Mouse (Mus musculus) G1E (cell line): ENCODE measurements at regions not wholly inside any gene's neighbourhood (a gene's known extent, or its start where the extent isn't known, plus 50 kb on each side); places are given as distances from the start of the nearest gene placed in this dataset.

Experiments
- ATAC-seq: 2 replicates; pipeline ENCODE4 v1.8.0; 2016; ENCODE audit warnings: mild to moderate bottlenecking; ENCODE audit not compliant: insufficient number of reproducible peaks, poor library complexity, low FRiP score, severe bottlenecking; ENCODE audit errors: extremely low read depth
- DNase-seq: peaks from one replicate; pipeline ENCODE4 v3.0.0; 2012; ENCODE audit warnings: low spot score
- H3K27me3 ChIP-seq: 2 replicates; pipeline ENCODE4 v1.6.1; 2012; ENCODE audit warnings: mild to moderate bottlenecking, low read length, inconsistent platforms; ENCODE audit not compliant: insufficient read depth
- H3K36me3 ChIP-seq: replicated peaks from 2 replicates; pipeline ENCODE3; 2012; ENCODE audit warnings: mild to moderate bottlenecking, inconsistent platforms
- H3K4me1 ChIP-seq: 2 replicates; pipeline ENCODE4 v1.6.1; 2012; ENCODE audit warnings: low read depth, low read length, inconsistent platforms, mixed read lengths; ENCODE audit not compliant: insufficient read depth
- H3K4me3 ChIP-seq: 2 replicates; pipeline ENCODE4 v1.5.1; 2012; ENCODE audit warnings: low read depth, mild to moderate bottlenecking, inconsistent platforms, low read length, moderate library complexity, mixed read lengths
- H3K9me3 ChIP-seq: replicated peaks from 2 replicates; pipeline ENCODE4 v1.6.1; 2012; ENCODE audit warnings: inconsistent platforms
- CTCF ChIP-seq: IDR thresholded peaks from 2 replicates; pipeline ENCODE4 v1.5.1; 2012; ENCODE audit warnings: low read depth, low read length, inconsistent platforms, mixed read lengths
- GATA1 ChIP-seq: IDR thresholded peaks from 2 replicates; pipeline ENCODE4 v1.6.1; 2012; ENCODE audit warnings: borderline replicate concordance, low read length, inconsistent platforms, mixed read lengths
- GATA2 ChIP-seq: IDR thresholded peaks from 2 replicates; pipeline ENCODE4 v1.6.1; 2012; ENCODE audit warnings: low read depth, low read length, inconsistent platforms, borderline replicate concordance
- POLR2AphosphoS5 ChIP-seq: IDR thresholded peaks from 2 replicates; pipeline ENCODE4 v1.6.1; 2012; ENCODE audit warnings: low read depth, low read length, inconsistent platforms; ENCODE audit not compliant: insufficient replicate concordance
- TAL1 ChIP-seq: conservative IDR thresholded peaks from 2 replicates; pipeline ENCODE4 v1.6.1; 2012; ENCODE audit warnings: low read depth, low read length, inconsistent platforms, mixed read lengths

DNA sequence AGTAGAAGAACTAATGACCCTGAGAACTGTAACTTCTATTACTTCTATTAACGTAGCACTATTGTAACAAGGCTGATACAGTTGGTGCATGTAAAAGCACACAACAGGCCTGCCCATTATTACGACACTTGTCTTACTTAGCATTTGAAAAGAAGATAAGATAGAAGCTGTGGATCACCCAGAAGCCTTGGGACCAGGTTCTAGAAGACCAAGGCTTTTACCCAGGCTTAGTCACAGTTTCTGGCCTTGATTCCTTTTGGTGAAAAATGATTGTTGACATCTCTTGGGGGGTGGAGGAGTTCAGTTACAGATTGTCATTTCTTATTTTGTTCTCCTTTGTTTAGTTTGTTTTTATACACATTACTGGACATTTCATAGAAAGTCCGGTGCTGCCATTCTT is 52.7 kb upstream of the Hmgn3 start:
- no peak for ATAC-seq
- no peak for DNase-seq
- Histone ChIP-seq H3K27me3 (no peaks in the 10 kb centered on the region), H3K4me3 (no peak overlapping the region), H3K36me3 (no peaks in the 10 kb centered on the region), H3K4me1 (no peaks in the 10 kb centered on the region), H3K9me3 (no peaks in the 10 kb centered on the region)
- TF ChIP-seq CTCF (no peak), TAL1 (no peak), POLR2AphosphoS5 (no peak), GATA1 (no peak), GATA2 (no peak)

DNA sequence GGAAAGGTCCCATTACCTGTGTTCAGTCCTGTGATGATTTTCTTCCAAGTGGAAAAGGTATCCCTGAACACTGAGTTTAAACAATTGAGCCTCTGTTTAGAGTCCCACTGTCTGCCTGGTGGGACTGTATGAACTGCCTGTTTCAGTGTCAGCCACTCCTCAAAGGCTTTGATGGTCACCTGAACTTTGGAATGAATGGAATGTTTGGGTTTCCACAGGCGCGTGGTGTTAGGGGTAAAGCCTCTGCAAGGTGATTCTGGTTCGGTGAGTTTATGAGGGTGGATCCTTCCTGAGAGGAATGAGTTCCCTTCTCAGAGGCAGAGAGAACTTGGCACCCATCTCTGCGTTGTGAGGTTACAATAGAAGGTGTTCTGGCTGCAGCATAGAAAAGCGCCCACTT is 50.5 kb upstream of the Hmgn3 start:
- Histone ChIP-seq H3K4me1 (no peaks in the 10 kb centered on the region), H3K4me3 (no peak overlapping the region), H3K36me3 (no peaks in the 10 kb centered on the region), H3K27me3 (no peaks in the 10 kb centered on the region), H3K9me3 (no peaks in the 10 kb centered on the region)
- DNase-seq: no peak
- TF ChIP-seq GATA2 (no peak), GATA1 (no peak), CTCF (no peak), TAL1 (no peak), POLR2AphosphoS5 (no peak)
- ATAC-seq: no peak
